ENCODE assay signal across 9 mouse cellular contexts in the genomic region with DNA sequence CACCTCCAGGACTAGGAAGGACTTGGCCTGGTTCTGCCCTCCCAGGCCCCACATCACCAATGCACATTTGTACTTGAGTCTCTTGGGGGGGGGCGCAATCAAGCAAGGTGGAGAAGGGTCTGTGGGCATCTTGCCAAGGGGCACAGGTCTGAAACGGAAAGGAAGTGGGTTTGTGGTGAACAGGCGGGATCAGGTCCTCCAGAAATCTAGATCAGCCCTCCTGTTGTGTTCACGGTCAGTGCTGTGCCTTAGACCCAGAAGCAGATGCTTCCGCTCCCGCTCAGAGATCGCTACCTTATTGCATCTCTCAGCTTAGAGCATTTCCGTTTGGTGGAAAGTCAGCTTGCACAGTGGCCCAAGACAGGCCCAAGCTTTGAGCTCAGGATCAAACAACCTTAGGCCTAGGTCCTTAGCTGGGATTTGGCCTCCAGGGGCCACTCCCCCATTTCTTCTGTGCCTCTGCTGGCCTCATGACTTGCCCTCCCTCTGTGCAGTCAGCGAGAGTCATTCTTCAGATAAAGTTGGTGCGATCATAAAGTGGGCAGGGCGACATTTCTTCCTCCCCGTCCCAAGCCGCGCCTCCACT. TPM values are rescaled to one million over a fixed set of nuclear protein-coding genes. Genes with fewer than 3 reads are reported as not detected.
DNase-seq lines count a peak whose midpoint lies in the region; ATAC-seq lines count a peak whose summit lies in the region.
"Had no signal": no experiment of that assay in that cellular context is flagged by ENCODE, and none has a peak within 500 bp of the region (broad histone marks: within the 10 kb centered on the region; RNA-seq: fewer than 3 reads in every experiment).

No protein-coding gene starts in this region.

- H3K27me3 ChIP-seq in heart, embryonic 11.5 days (ENCODE audit: control insufficient read depth, insufficient read depth, low read length): 0 out of 2 replicates have a peak, but pooled peaks cover 6% of the 10 kb centered on the region
- H3K27me3 ChIP-seq in megakaryocyte, embryonic 14.5 days (replicated peaks): peaks cover 49% of the 10 kb centered on the region

- no peak for DNase-seq in heart, postnatal 14 days
- peak; percentile 24 for DNase-seq in retina, postnatal 1 day
- no peak for DNase-seq in retina, embryonic 14.5 days (ENCODE audit: low spot score)
- DNase-seq in layer of hippocampus, postnatal 14 days (ENCODE audit: low spot score in 2 of 2): no peak
- no peak for DNase-seq in layer of hippocampus, adult 11-12 months (ENCODE audit: low spot score)
- no peak for DNase-seq in right cerebral cortex, postnatal 4 days

- H3K9me3 ChIP-seq in heart, embryonic 11.5 days (replicated peaks; ENCODE audit: control insufficient read depth, low read length): no peaks in the 10 kb centered on the region
- H3K9me3 ChIP-seq in megakaryocyte, embryonic 14.5 days: no peaks in the 10 kb centered on the region

- WGBS in heart, embryonic 11.5 days (ENCODE audit: insufficient replicate concordance): 52% methylated on average over 14 of the region's 14 CpGs

- H3K9ac ChIP-seq in heart, embryonic 11.5 days (ENCODE audit: low read depth, low read length): no peak overlapping the region
- H3K9ac ChIP-seq: liver, embryonic 14.5 days had no signal

- ATAC-seq in heart, embryonic 11.5 days (replicated peaks; ENCODE audit: insufficient number of reproducible peaks, low FRiP score, low TSS enrichment): no peak

- no peak overlapping the region for H3K4me3 ChIP-seq in heart, embryonic 11.5 days (ENCODE audit: low read depth, low read length)
- peak overlapping the region; percentile 84 for H3K4me3 ChIP-seq in megakaryocyte, embryonic 14.5 days (replicated peaks)

- no peak overlapping the region for H3K27ac ChIP-seq in heart, embryonic 11.5 days (ENCODE audit: low read depth, low read length)
- H3K27ac ChIP-seq: liver, embryonic 14.5 days had no signal

- peak overlapping the region; percentile 12; the same call in 1 of the 2 replicates for H3K4me2 ChIP-seq in heart, embryonic 11.5 days

- H3K36me3 ChIP-seq in heart, embryonic 11.5 days (ENCODE audit: control insufficient read depth, insufficient read depth, low read length): no peaks in the 10 kb centered on the region
- H3K36me3 ChIP-seq in megakaryocyte, embryonic 14.5 days (replicated peaks; ENCODE audit: low read length): no peaks in the 10 kb centered on the region

- intact Hi-C loops in heart, postnatal 14 days (cut with DNase I): no loop called here

- peaks cover 23% of the 10 kb centered on the region for H3K4me1 ChIP-seq in heart, embryonic 11.5 days (ENCODE audit: control insufficient read depth, insufficient read depth, low read length)
- H3K4me1 ChIP-seq in megakaryocyte, embryonic 14.5 days: peaks cover 48% of the 10 kb centered on the region

RNA-seq across cellular contexts. Expression of gene Tifab, which starts 19.6 kb away (rescaled TPM):
- polyA plus RNA-seq in heart, embryonic 11.5 days (2014; fragmentation: Nextera tagmentation; extraction: Ambion mirVana): 0.33 and 0.55 TPM in 2 replicates
- 1 to 10 TPM; 1.3 TPM for total RNA-seq in heart, postnatal 14 days (2021)
- polyA plus RNA-seq in megakaryocyte, embryonic 14.5 days (2012; ENCODE audit: insufficient read depth, low replicate concordance): 3.1 and 6.6 TPM in 2 replicates
- 1 to 10 TPM; 1.7 to 1.8 TPM for total RNA-seq in layer of hippocampus, postnatal 14 days (2021)

RNA-seq across cellular contexts. Expression of gene H2afy, which starts 22.9 kb away (rescaled TPM):
- polyA plus RNA-seq in heart, embryonic 11.5 days (2014; fragmentation: Nextera tagmentation; extraction: Ambion mirVana): 154 and 162 TPM in 2 replicates
- total RNA-seq in heart, postnatal 14 days (2021): 10 to 100 TPM; 68.3 to 68.5 TPM
- 149 and 331 TPM in 2 replicates for polyA plus RNA-seq in megakaryocyte, embryonic 14.5 days (2012; ENCODE audit: insufficient read depth, low replicate concordance)
- total RNA-seq in layer of hippocampus, postnatal 14 days (2021): 100 to 1,000 TPM; 127 to 133 TPM
